Mouse (Mus musculus): Measurements from ENCODE around the gene Anxa2. TPM values are rescaled to one million over a fixed set of nuclear protein-coding genes. Genes with fewer than 3 reads are reported as not detected.

Gene Anxa2
- polyA plus RNA-seq, 1 experiment from 2014 or later, result 732 TPM

DNA sequence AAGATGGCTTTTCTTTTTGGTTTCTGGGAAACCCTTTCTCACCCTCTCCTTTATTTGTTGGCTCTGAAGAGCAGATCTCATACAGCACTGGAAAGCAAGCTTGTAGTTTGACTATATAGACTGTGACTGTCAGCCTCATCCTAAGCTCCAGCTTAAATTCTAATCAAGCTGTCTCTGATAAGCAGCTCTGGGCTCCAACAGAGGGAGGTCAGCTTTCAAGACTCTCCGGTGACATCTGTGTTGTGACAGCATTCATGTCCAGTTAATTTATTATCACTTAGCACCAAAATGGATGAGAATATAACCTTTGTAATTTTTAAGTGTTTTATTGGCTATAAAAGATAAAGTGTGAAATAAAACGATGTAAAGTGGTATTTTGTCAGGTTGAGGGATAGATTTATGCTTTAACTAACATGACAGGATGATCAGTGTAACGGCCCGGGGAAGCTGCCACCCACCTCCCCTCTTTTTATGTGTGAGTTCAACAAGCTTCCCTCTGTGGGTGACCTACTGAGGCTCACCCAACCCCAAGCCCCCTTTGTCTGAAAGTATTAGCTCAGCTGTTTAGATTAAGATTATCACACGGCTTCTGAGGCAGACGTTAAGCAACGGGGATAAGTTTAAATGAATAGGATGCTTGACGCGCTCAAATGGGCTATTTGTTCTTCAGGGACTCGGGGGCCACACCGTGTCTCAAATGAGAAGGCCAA lies 58.6 kb downstream of the Anxa2 start:
- Histone ChIP-seq H3K79me2 (ENCODE audit: inconsistent target) (no peaks in the 10 kb centered on the region), H3K36me3 (ENCODE audit: inconsistent target) (no peaks in the 10 kb centered on the region), H3K27ac (no peak overlapping the region), H3K4me3 (ENCODE audit: inconsistent target) (no peak overlapping the region)
- WGBS (ENCODE audit: missing documents), result 84% methylated on average over 11 of the region's 11 CpGs

DNA sequence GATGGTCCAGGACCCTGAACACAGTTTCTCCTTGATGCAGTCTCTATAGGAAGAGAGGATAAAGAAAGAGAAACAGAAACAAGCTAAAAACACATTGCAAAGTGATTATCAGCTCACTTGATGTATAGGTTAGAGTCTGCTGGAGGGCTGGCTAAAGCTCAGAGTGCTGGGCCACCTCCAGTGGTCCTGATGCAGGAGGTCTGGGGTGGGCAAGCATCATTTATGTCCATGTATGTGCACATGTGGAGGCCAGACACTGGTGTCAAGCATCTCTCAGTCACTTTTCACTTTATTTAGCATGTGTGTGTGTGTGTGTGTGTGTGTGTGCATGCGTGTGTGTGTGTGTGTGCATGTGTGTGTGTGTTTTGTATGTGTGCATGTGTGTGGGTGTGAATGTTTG lies 59.3 kb downstream of the Anxa2 start:
- no peak overlapping the region for H3K27ac ChIP-seq
- H3K79me2 ChIP-seq (ENCODE audit: inconsistent target), result no peaks in the 10 kb centered on the region
- H3K4me3 ChIP-seq (ENCODE audit: inconsistent target), result no peak overlapping the region
- no peaks in the 10 kb centered on the region for H3K36me3 ChIP-seq (ENCODE audit: inconsistent target)
- 60% methylated on average over 1 of the region's 1 CpGs for WGBS (ENCODE audit: missing documents)

DNA sequence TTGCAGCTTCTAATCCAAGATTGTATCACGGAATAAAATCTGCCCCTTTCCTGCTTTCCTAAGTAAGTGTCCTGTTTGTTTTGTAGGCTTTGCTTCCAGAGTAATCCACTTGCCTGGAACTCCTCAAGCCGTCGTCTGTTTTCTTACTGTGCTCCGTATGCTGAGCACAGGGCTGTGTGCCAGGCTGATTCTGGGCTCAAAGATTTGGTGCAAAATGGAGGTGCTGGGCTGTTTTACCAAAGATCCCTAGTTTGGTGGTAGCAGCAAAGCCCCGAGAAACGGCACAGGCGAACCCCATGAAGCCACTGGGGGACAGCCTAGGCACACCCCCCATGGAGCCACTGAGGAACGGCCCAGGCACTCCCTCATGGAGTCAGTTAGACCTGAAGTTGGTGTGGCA lies 60.8 kb downstream of the Anxa2 start:
- 77% methylated on average over 8 of the region's 8 CpGs for WGBS (ENCODE audit: missing documents)
- Histone ChIP-seq H3K36me3 (ENCODE audit: inconsistent target) (no peaks in the 10 kb centered on the region), H3K27ac (no peak overlapping the region), H3K4me3 (ENCODE audit: inconsistent target) (no peak overlapping the region), H3K79me2 (ENCODE audit: inconsistent target) (no peaks in the 10 kb centered on the region)

DNA sequence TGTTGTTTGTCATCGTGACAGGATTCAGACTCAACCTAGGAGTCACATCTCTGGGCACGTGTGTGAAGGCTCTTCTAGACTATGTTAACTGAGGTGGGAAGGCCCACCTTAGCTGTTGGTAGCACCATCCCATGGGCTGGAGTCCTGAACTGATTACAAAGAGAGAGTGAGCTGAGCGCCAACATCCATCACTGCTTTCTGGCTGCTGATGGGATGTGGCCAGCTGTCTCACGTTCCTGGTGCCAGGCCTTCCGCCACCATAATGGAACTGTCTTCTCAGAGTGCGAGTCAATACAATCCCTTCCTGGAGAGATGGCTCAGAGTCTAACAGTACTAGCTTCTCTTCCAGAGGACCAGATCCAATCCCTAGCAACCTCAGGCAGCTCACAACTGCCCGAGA lies 62.0 kb downstream of the Anxa2 start:
- 94% methylated on average over 7 of the region's 7 CpGs for WGBS (ENCODE audit: missing documents)
- no peaks in the 10 kb centered on the region for H3K36me3 ChIP-seq (ENCODE audit: inconsistent target)
- no peak overlapping the region for H3K4me3 ChIP-seq (ENCODE audit: inconsistent target)
- H3K79me2 ChIP-seq (ENCODE audit: inconsistent target), result no peaks in the 10 kb centered on the region
- no peak overlapping the region for H3K27ac ChIP-seq

DNA sequence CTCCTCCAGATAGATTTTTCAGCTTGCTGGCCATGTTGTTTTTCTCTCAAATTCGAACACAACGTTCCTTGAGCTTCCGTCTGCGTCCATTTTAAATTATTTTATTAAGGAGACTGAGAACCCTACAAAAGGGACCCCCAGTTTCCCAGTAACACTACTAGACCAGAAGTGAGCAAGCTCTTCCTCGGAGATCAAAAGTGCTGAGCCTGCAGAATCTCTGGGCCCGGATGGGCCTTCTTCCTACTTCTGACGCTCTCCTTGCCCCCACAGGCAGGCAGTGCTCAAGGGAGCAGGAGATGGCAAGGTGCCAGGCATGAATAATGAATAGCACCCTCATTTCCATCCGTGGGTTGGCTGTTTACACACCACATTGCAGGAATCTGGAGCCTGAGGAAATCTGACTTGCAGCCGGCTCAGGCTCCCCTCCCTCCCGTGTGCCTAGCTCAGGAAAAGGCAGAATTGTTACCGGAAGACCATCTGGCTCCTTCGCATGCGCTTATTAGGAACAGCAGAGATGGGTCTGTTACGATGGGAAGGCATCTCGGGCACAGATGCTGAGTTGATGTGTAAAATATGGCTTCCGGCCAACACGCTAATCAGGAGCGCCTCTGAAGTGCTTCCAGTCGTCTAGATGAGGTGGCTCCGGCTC lies 64.1 kb downstream of the Anxa2 start:
- WGBS (ENCODE audit: missing documents), result 64% methylated on average over 20 of the region's 20 CpGs
- Histone ChIP-seq H3K36me3 (ENCODE audit: inconsistent target) (no peaks in the 10 kb centered on the region), H3K79me2 (ENCODE audit: inconsistent target) (no peaks in the 10 kb centered on the region), H3K4me3 (ENCODE audit: inconsistent target) (no peak overlapping the region), H3K27ac (no peak overlapping the region)

Other genes with a start within 250 kb of the Anxa2 start
- 5.1 to 7.0 TPM (median 5.6 TPM) in 3 replicates for gene Ice2, start 55.7 kb upstream of the Anxa2 start, polyA plus RNA-seq (2018)

Data from macrophage (primary cell).